Mouse (Mus musculus) WW6 (cell line): Measurements from ENCODE around the gene Hist1h4f.
"Not testable (repeated sequence)": the region's sequence is repeated elsewhere in the genome, so short reads cannot be mapped to it uniquely, and the experiment has no call there.

Source experiments
- DNase-seq: peaks from one replicate; pipeline ENCODE4 v3.0.0-alpha.2; 2013; ENCODE audit warnings: low read depth, low spot score

Hist1h4f gene

DNA sequence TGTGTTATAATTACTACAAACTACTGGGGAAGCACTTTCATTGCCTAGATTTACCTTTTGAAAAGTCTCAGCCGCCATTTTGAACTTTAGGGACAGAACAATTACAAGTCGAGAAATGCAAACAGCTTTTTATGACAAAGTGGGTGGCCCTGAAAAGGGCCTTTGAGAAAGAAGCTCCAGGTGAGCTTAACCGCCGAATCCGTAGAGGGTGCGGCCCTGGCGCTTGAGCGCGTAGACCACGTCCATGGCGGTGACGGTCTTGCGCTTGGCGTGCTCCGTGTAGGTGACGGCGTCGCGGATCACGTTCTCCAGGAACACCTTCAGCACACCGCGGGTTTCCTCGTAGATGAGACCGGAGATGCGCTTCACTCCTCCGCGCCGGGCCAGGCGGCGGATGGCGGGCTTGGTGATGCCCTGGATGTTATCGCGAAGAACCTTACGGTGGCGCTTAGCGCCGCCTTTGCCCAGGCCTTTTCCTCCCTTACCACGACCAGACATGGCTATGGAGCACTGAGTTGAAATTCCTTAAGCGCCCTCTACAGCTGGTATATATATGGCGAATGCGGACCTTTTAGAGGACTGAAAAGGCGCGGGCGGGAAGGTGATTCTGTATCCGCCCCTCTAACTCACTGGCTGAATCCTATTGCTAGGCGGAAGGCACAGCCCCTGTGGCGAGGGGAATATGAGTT lies at the start of gene Hist1h4f:
Hist1h4f (minus strand) TSS at position 503 of the 689 bp plus-strand sequence.
- DNase-seq: not testable (repeated sequence)

DNA sequence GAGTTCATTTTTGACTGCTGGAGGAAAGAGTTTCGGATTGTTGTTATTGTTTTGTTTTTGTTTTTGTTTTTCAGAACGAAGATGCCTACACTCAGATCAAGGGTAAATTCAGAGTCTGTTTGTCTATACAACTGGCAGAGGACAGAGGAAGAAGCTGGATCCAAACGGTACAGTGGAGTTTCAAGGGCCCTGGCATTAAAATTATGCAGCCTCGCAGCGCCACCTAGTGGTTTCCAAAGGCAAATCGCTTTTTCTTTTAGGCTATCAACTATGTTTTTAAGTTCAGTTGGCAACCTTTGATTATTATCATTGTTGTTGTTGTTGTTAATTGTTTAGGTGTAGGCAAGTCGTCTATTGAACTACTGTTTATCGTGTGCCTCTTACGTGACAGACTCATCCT lies 46.5 kb upstream of the Hist1h4f start:
- no peak for DNase-seq

DNA sequence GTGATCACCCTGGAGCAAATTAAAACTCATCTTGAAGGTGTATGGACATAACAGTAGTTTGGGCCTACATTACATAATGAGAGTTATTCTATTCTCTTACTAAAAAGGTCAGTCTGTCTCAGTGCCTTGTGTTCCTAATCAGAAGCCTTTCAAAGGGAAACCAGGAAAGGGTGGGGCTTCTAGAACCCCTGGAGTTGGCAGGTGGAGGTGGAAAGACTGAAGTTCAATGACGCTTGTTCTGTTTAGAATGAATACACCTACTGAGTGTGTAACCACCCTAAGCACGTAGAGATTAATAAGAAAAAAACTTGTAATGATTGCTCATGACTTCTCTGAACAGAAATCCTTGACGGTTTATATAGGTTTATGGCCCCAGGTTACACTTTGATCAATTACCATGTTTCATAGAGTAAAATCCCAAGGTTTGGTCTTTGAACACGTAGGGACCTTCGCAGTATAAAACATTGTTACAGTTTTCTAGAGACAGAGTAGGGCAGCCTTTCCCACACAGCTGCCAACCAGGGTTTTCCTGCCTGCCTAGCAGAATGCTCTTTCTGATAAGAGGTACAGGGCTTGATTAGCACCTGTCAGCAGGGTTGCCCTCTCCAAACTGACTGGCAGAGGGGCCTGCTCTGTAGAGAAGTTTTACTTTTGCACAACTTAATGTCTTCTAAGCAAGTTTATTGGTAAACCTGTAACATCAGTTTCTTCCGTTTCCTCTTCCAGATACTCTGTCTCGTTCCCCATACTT lies 44.3 kb upstream of the Hist1h4f start:
- DNase-seq: no peak

DNA sequence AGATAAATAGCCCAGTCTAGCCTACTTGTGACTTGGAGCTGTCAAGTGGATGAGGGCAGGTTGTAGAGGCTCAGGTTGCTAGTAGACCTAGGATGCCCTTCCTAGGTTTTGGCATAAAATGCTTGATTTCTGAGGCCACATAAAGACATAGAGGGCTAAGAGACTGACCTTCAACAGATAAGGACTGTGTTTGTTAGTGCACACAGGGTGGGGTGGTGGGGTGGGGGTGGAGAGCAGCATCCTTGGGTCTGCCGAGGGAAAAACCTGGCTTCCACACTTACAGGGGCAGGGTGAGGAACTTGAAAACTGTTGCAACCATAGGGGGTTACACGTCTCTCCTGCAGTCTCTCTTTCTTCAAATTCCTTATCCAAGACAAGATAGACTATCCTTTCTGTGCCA lies 43.7 kb upstream of the Hist1h4f start:
- no peak for DNase-seq

DNA sequence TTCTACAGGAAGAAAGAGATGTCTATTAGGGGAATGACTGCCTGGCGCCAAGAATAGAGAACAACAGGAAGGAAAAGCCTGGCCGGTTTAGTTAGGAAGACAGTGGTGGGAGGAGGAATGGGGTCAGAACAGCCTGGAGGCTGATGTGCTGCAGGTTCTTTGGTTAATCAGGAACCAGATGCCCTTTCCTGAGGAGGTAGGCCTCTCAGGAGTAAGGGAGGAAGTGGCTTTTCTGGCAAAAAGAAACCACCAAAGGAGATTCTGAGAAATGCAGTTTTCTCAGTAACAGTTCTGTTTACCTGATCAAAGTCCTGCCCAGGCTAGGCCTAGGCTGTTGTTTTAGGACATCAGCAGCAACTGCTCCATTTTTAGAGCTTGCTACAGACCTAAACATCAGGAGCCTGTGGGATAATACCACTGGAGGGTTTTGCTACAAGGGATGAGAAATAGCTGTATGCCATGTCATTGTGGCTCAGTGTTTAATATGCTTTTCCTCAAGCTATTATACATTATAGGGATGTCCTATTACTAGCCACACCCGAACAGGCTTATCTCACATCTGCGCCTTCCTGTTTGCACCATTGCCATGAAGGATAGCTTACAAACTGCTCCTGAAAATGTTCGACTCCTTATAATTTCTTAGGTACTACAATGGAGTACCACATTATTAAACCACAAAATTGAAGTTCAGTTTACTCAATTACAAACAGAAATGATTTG lies 41.8 kb upstream of the Hist1h4f start:
- no peak for DNase-seq

DNA sequence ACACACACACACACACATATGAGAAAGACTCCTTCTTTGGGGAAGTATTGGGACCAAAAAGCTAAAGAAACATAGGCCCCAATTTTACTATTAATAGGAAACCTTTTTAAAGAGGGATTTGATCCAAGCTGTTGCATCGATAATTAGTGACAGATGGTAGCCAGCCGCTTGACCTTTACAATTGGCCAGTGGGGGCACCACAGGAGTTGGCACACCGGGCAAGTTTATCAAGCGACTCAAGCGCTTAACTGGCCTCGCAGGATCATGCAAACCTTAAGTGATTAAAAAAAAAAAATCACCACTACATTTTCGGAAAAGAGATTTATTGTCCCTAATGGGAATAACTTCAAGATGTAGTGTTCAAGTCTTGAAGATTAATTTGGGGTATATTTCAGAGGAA lies 41.2 kb upstream of the Hist1h4f start:
- no peak for DNase-seq

DNA sequence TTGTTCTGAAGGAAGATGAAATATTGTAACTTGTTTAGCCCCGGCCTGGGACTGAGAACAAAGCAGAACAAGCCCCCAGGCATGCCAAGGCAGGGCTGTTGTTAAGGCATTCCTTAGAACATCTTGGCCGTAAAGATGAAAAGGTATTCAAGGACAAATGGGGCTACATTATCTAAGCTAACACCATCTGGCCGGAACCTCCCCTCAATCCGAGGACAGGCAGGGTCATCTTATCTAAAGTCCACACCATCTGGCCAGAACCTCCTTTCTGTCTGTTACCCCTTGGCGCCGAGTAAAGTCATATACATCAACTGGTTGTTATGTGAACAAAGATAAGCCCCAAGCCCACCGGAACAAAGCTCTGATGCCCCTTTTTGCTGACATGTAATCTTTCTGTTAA lies 40.4 kb upstream of the Hist1h4f start:
- DNase-seq: not testable (repeated sequence)

DNA sequence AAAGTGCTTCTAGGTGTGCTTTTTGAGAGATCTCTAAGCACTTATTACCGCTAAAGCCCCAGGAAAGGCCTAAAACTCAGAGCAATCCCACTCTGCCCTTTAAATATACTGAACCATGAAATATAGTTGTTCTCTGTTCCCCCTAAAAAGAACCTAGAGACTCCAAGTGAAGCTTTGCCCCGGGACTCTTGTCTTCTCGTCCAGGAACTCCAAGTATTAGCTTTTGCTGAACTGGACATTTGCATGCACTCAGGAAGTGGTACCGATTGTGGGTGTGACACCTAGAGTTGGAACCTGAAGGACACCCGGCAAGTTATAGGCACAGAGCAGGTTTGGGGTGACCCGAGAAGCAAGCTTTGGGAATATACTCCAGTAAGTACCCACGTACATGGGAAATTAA lies 39.8 kb upstream of the Hist1h4f start:
- no peak for DNase-seq

DNA sequence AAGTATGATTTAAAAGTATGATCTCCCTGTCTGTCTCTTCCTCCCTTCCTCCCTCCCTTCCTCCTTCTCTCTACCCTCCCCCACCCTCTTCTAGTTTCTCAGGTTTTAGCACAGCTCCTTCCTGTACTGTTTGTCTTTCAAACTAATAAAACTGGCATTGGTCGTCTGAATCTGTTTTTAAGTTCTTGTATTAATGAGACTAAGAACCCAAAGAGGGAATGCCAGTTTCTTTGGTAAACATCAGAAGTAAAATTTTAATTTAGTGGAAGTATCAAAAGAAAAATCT lies 35.4 kb upstream of the Hist1h4f start:
- DNase-seq: no peak

DNA sequence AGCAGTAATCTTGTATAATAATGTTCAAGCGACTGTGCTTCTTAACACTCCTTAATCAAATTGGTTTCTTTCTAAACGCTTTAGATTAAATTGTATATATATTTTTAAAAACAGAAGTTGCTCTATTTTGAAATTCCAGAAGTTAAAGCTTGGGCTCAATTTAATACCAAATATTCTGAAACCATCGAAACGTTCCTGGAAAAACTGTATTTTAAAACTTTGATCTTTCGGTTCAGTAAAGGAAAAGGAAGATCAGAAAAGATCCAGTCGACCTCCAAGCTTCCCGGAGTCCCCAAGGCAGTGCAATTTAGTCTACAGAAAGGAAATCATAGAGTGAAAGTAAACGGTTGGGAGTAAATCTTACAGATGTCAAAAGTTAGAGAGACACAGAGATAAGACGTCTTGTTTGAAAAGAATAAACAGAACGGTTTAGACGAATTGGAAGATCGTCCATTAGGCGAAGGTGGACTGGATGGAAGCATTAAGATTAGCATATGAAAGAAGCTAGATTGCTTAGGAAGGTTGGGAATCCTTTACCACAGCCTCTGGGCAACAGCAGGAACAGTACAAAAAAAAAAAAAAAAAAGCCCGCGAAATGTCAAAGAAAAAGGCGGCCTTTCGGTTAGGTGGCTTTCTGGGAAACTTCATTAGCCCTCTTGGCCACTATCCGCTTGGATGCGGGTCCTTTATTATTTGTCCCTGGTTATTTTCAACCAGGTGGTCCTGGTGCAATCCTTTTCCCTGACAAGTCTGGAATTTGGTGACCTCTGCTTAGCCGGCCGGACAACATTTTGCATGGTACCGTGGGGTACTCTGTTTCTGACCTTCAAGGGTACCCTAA lies 34.9 kb upstream of the Hist1h4f start:
- no peak for DNase-seq

DNA sequence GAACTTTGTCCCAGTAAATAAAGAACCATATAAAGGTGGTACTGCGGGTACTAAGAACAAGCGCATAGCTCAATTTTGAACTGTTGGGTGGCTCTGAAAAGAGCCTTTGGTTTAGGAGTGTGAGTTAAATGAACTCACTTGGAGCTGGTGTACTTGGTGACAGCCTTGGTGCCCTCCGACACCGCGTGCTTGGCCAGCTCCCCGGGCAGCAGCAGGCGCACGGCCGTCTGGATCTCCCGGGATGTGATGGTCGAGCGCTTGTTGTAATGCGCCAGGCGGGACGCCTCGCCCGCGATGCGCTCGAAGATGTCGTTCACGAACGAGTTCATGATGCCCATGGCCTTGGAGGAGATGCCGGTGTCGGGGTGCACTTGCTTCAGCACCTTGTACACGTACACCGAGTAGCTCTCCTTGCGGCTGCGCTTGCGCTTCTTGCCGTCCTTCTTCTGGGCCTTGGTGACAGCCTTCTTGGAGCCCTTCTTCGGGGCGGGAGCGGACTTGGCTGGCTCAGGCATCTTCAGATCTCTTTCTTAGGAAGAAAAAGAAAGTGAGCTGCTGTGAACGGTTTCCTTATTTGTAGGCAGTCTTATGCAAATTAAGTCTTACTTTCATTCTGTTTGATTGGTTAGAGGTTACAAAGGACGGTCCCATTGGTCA lies 34.1 kb upstream of the Hist1h4f start:
- not testable (repeated sequence) for DNase-seq

DNA sequence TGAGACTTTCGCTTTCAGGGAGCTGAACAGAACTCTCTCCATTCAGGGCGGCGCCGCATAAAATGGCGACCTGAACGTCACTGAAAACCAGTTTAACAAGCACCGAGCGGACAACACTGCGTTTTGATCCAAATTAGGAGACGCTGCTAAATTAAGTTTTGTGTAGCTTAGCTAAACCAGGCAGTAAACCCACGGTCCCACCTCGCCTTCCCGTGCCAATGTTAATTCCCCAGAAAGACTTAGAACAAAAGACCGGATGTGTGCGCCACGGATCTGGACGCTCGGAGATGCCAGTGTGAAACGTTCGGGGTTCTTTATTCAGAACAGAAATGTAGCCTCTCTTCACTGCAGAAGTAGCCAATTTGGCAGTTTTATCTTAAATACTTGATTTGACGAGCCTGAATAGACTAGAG lies 33.6 kb upstream of the Hist1h4f start:
- DNase-seq: no peak

DNA sequence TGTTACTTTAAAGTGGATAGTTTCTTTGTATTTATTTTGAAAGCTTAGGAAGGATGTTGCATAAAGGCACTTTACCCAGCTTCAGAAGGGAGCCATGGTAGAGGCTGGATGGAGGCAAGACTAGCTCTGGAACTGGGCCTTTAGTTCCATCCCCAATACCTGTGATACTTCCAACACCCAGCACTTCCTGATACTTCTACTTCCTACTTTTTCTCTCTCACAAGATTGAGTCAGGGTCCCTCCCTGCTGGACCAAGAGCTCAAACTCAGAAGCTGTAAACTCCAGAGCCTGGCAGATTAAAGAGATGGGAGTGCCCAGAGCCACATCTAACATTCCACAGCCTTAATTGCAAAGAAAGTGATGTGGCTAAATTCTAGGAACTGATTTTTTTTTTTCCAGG lies 32.9 kb upstream of the Hist1h4f start:
- DNase-seq: no peak

DNA sequence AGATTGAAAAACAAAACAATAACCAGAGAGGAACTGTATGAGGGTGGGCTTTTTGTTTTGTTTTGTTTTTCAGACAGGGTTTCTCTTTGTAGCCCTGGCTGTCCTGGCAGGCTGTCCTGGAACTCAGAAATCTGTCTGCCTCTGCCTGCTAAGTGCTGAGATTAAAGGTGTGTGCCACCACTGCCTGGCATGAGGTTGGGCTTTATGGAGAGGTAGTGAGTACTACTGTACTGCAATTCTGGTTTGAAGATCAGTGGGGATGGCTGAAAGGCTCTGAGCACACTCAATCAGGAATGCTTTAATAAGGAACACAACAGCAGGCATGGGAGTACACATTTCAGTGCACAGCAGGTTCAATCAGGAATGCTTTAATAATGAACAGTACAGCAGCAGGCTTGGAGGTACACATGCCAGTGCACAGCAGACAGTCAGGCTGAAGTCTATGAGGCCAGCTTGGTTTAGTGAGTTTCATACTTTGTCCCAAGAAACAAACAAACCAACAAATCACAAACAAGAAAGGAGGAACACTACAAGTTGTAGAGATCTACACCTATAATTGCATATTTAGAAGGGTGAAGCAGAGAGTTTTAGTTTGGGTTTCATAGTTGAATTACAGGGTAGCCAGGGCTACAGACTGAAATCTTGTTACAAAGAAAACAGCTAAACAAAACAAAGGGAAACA lies 32.1 kb upstream of the Hist1h4f start:
- no peak for DNase-seq

DNA sequence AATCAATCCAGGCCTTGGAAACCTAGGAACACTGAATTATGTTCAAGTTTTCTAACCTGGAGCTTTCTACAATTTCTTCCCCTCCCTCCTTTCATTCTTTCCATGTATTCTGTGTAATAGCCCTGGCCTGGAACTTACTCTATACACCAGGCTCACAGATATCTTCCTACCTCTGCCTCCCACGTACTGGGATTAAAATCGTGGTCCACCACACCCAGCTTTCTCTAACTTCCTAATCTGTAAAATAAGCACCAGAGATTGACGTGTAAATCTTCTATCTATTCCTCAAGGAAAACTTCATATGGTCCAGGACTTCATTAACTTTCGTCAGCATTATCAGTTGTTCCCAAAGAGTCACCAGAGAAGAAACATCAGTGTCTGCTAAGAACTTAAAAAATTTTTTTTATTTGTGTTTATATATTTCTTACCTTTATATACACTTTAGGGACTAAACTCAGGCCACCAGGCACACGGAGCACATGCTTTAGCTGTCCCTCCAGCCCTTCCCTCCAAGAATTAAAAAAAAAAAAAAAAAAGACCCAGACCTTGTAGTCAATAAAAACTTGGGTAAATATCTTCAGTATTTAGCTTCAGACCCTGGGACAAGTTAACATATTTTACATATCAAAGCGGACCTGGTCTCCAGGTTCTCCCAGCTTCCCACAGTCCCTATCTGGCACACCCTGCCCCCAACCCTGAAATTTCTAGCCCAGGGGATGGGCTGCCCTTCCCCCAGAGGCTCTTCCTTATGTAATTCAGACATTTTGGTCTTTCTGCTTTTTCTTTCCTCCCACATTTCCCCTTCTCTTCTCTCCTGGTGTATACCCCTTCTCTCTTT lies 31.0 kb upstream of the Hist1h4f start:
- no peak for DNase-seq

DNA sequence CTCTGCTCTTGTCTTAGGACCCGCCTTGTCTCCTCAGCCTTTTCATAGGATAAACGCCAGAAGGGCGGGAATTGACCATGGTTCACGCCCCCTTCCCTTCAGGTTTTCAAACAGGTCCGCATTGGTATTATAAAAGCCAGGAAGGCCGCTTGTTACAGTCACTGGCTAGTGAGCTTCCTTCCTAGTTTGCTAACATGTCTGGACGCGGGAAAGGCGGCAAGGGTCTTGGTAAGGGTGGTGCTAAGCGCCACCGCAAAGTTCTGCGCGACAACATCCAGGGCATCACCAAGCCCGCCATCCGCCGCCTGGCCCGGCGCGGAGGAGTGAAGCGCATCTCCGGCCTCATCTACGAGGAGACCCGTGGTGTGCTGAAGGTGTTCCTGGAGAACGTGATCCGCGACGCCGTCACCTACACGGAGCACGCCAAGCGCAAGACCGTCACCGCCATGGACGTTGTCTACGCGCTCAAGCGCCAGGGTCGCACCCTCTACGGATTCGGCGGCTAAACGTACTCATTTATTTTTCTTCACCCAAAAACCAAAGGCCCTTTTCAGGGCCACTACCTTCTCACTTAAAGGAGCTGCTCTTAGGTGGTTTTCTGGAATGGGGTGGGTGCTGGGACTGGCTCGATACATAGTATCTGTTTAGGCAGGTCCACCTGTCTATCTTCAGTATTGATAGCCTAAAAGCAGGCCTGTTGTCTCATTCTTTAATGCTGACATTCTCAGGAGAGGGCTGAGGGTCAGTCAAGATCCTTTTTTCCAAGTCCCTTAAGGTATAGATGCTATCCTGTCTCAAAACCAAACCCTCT lies 30.2 kb upstream of the Hist1h4f start, which contains the start of gene Hist1h4d:
Hist1h4d (plus strand) TSS at position 191 of the 811 bp plus-strand sequence.
- DNase-seq: no peak

DNA sequence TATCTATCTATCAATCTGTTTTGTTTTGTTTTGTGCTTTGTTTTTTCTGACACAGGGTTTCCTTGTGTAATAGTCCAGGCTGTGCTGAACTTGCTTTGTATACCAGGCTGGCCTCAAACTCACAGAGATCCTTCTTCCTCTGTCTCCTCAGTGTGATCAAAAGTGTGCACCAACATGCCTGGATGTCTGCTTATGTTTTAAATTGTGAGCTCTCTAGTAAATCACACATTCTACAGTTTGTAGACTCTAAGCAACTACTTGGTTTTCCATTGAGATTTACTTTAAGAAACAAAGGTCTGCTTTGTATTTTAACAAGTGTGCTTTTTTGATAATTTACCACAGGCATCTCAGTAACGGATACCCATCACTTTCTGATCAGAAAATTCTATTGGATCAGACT lies 26.4 kb upstream of the Hist1h4f start:
- no peak for DNase-seq

DNA sequence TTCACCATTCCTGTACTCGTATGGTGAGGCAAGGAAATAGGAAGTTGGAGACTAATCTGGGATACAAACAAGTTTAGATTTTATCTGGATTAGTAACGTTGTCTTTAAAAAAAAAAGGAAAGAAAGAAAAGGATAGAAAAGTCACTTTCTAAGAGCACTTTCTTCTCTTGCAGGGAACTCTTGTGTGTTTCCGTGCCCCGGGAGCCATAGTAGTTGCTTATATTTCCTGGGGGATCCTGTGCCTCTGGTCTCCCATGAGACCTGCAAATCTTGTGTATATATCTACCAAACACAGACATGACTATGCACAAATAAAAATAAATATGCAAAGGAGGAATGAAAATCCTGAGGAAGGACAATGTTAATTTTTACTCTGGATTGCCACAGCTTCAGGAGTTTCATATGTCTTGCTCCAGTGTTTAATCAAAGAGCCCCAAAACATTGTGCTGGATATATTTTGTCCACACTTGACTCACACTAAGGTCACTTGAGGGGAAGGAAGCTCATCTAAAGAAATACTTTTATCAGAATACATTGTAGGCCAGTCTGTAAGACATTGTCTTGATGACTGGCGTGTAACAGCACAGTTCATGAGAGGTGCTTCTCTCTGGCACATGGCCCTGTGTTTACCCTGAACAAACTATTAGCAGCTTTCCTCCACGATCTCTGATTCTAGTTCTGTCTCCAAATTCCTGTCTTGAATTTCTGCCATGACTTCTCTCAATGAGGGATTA lies 25.6 kb upstream of the Hist1h4f start:
- DNase-seq: no peak
